Mouse (Mus musculus): ENCODE data around the gene Chmp6.

Gene Chmp6

DNA sequence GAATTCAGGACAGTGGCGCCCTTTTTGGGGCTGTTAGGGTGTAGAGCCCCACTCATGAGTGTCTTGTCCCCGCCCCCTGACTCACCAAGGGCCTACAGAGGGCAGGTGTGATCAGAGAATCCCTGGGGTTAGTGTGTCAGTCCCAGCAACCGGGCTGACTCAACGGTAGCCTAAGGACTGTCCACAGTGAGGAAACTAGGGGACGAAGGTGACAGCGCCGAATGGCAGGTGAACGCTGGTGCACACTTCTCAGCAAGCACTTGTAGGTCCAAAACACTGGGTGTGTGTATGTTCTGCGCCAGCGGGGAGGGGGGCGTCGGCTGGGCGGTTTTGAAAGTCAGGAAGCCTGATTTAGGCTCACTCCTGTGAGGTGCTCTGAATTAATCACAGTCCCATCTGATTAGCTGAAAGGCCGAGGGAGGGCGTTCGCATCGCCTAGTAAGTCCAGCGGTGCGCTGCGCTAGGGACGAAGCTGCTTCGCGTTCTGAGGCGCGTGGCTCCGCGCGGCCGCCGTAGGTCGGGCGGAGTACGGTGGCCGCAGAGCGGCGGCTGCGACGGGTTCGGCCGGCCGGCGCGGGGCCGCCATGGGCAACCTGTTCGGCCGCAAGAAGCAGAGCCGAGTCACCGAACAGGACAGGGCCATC, at the start of gene Chmp6:
Gene Chmp6 (plus strand): TSS at position 151 of the 644 bp plus-strand sequence.
- peak; percentile 73 for DNase-seq (ENCODE audit: low spot score)

DNA sequence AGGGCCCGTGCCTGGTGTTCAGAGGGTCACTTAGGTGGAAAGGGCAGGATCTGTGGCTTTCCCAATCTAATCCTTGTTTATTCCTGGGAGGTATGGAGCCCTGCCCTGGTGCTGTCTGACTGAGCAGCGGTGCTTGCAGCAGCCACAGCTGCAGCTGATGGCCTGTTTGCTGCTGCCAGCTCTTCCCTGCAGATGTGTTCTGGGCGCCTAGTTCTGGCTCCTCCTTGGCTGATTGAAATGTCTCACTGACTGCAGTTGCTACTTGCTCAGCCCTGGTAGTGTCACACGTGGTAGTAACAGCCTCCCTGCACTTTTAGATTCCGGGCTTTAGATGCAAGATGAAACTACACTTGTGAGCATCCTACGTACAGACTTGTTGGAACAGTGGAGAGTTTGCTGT, 46.4 kb upstream of the Chmp6 start:
- no peak for DNase-seq (ENCODE audit: low spot score)

DNA sequence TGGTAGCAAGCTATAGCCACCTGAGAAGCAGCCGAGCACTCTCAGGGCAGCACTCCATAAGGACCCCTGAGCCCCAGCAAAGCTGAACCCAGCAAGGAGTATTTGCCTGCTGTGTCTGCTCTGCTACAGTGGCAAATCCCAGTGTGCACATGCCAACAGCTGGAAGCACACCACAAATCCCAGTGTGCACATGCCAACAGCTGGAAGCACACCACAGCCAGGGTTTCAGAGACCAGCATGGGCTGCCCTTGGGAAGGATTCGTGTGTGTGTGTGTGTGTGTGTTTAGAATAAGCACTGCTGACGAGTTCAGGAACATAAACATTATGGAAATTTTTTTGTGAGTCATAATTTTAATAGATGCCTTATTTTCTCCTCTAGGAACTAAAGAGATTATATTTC, 45.1 kb upstream of the Chmp6 start:
- DNase-seq (ENCODE audit: low spot score): no peak

DNA sequence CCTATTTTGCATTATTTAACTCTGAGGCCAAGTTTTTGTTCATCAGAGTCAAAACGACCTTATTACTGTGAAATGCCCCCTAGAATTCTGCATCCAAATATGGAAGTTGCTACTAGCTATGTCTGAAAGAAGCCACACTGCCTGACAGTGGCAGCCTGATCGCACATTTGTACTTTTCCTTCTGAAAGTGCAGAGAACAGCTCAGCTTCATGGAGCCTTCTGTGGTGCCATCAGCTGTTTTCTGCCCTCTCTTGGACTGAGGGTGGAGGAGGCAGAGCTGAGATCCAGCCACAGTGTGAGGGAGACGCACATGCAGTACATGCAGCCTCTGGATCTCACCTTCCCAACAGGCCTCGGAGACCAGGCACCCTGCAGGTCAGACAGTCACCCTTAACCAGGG, 44.7 kb upstream of the Chmp6 start:
- DNase-seq (ENCODE audit: low spot score): no peak

DNA sequence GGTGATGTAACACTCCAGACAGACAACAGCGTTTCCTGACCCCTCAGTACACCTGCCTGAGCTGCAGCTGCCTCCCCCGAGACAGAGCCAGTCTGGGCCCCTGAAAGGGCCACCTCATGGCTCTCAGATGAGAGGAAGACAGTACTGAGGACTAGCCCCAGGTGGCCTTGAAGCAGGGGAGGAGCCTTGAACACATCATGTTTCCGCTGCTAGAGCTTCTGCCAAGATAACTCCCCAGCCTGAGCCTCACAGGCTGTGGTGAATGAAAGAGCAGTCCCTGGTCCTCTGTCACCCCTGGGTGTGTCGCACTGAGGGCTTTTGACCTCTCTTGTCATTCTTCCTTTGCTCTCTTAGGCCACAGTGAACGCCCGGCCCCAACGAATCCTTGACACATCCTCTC, 42.1 kb upstream of the Chmp6 start:
- DNase-seq (ENCODE audit: low spot score): no peak

DNA sequence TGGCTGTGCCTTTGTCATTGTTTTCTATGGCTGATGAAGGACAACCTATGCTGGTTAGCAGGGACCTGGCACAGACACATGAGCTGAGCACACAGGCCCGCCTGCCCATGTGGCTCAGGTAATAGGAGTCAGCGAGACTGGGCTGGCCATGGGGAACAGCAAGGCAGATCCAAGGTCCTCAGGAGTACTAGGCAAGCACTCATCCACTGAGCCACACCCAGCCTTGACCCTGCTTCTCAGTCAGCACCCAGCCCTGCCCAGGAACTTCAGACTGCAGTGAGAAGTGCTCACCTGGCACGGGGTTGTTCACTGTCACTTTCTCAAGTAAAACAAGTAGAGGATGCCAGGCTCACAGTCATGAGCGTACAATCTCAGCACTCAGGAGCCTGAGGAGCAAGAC, 39.6 kb upstream of the Chmp6 start:
- DNase-seq (ENCODE audit: low spot score): no peak

DNA sequence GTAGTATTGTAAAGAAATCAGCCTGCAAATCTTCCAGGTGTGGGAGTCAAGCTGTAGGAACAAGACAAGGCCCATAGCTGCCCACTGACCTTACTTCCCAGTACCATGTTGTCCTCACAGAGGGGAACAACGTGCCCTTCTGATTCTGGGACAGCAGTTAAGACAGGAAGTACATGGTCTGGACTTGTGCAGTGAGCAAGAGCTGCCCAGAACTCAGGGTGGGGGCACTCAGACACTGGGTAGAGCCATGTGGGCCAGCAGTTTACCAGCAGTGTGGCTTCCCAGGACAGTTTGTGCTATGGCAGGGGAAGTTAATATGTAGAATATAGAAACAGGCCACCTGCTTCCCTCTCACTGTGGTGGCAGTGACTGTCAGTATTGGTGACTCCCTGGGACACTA, 38.4 kb upstream of the Chmp6 start:
- DNase-seq (ENCODE audit: low spot score): no peak

DNA sequence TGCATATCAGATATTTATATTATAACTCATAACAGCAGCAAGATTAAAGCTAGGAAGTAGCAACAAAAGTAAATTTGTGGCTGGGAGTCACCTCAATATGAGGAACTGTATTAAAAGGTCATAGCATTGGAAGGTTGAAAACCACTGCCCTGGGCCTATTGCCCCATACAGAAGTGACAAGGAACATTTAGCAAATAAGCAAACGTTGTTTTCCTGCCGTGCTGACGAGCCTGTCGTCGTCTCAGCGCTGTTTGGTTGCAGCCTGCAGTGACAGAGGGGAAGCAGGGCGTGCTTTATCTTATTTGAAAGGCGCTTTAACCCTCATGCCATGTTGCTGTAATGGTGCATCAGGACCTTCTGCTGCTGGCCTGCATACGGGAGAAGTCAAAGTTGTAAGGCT, 37.6 kb upstream of the Chmp6 start:
- no peak for DNase-seq (ENCODE audit: low spot score)

DNA sequence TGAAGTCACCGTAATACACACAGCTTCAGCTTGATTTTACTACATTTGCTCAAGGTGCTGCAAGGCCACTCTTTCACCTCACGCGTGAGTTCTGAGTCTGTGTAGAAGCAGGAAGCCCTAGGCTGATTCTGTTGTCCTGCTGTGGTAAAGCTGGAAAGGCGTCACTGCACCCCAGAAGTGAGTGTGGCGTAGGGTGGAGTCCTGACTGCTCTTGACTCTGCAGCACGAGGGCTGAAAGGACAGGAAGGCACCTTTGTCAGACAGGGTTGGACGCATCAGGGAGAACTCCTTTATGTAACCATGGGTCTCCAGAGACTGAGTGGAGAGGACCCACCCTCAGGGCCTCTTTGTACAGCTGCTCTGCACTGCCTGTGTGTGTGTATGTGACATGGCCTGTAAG, 36.1 kb upstream of the Chmp6 start:
- DNase-seq (ENCODE audit: low spot score): no peak

DNA sequence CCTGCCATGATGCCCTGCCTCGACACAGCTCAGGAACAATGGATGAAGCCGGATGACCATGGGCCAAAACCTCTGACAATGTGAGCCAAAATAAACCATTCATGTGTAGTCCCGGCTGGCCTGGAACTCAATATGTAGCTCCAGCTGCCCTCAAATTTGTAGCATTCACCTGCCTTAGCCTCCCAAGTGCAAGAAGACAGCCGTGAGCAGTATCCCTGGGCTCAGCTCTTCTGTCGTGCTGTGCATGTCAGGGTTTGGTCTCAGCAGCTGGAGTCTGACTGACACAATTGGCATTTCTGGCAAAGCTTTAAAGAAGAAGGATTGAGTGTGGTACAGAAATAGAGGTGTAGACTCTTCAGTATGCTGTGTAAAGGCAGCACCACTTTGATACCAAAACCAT, 33.7 kb upstream of the Chmp6 start:
- DNase-seq (ENCODE audit: low spot score): no peak

DNA sequence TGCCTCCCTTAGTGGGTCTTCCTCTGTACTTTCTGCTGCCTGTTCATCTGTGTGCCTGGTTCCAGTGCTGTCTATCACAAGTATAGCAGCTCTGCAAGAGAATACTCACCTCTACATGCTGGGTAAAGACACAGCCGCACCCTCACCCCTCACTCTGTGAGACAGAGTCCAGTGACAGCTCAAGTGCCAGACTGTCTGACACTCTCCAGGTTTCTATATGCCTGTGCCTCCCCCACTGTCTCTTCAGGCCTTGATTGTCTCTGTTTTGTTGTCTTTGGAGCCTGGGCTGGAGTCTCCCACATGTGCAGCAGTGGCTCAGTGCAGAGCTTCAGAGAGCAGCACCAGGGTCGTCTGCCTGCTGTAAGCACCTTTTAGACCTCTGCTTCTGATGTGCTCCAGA, 29.6 kb upstream of the Chmp6 start:
- DNase-seq (ENCODE audit: low spot score): no peak

DNA sequence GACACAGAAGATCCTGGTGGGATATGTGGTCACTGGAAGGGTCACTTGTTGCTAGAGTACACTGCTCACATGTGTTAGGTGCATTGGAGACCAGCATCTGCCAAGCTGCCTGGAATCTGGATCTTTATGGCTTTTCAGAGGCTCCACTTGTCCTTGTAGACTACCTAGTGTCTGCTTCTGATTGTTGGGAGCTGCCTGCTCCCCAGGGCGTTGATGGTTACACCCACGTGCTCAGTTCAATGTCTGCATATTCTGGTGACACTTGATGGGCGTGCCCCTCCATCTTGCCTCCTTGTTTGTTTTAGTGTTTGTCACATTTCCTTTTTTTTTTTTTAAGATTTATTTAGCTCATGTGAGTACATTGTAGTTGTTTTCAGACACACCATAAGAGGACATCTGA, 23.3 kb upstream of the Chmp6 start:
- no peak for DNase-seq (ENCODE audit: low spot score)

DNA sequence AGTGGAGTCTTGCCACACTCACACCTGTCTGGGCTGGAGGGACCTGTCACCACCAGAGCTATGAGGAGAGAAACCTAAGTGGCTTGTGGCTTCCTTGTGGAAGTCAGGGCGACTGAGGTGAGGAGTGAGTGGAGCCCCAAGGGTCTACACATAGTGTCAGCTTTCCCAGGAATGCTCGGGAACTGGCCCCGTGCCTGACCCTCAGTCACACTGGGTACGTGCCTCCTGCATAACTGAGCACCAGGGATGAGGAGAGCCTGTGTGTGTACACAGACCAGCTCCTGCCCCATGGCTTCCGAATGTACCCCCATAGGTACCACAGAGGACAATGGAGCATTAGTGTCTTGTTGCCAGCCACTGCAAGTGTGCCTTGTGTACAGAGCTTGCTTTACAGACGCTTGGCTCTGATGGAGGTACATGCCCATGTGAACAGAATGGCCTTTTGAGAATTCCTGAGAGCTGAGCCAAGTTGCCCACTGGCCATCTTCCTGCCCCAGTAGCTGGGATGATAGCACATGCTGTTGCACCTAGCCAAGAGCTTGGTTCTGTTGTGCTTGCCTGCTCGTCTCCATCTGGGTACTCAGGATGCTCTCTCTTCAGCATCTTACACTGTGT, 21.5 kb upstream of the Chmp6 start:
- no peak for DNase-seq (ENCODE audit: low spot score)

DNA sequence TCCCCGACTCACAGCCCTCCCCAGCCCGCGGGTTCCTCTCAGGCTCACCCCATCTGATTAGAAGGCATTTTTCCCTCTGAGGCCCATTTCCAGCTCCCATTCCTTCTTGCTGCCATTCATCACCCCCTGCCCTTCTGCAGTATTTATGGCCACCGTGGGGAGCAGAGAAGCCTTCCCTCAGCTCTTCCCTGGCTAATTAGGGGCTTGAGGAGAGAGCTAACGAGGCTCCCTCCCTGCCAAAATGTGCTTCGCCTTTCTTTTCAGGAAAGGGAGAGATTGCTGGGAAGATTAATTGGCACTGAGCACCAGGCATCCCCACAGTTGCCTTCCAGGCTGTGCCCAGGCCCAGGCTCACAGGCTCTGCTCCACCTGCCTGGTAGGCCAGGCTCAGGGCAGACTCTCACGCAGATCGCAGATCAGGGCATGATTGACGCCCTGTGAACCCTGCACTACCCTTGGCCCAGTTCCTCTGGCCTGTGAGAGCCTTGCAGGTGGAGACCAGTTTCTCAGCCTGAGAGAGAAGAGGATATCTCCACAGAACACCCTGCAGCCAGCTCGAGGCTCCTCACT, 19.5 kb upstream of the Chmp6 start:
- DNase-seq (ENCODE audit: low spot score): no peak

DNA sequence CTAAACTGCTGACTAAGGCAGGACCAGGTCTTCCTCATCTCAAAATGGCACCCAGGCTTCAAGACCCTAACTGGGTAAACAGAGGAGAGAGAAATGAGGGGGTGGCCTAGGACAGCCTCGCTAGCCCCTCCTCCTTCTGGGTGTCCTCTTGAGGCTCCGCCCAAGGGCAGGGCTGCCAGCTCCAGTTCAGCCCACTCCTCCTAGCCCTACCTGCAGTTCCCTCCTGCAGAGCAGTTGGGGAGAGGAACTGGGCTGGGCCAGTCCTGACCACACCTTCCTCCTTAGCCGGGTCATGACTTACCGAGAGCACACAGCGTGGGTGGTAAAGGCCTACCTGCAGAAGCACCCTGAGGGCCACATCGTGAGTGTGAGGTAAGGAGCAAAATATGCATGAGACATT, 18.6 kb upstream of the Chmp6 start:
- no peak for DNase-seq (ENCODE audit: low spot score)

DNA sequence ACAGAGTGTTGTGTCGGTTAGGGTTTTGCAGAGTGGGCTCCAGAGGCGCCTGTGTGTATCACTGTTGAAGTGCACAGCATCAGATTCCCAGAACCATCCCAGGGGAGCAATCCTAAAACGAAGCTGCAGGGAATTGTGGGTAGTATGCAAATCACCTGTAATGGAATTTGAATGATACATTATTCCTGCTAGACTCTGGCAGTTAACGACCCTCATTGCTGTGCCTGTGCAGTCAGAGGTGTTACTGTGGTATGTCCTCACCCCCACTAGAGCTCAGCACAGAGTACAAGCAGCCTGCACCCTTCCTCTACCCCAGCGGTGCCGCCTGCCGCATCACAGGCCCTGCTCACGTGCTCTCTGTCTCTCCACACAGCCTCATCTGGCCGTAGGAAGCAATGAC, 16.2 kb upstream of the Chmp6 start:
- no peak for DNase-seq (ENCODE audit: low spot score)

DNA sequence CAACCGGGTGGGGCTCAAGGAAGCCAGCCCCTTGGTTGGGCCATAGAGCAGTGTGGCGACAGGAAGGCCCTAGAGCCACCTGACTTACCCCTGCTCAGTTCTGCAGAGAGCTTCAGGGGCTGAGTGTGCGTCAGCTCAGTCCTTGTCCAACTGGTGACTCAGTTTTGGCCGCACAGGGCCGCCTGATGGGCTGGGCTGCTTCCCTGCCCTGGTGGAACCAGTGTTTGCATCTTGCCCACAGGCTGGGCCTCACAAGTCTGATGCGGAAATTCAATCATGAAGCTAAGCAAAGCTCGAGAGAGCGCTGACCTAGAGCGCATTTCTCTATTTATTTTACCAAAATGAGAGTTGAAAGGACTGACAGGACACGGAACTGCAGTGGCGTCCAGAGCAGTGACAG, 14.3 kb upstream of the Chmp6 start:
- no peak for DNase-seq (ENCODE audit: low spot score)

DNA sequence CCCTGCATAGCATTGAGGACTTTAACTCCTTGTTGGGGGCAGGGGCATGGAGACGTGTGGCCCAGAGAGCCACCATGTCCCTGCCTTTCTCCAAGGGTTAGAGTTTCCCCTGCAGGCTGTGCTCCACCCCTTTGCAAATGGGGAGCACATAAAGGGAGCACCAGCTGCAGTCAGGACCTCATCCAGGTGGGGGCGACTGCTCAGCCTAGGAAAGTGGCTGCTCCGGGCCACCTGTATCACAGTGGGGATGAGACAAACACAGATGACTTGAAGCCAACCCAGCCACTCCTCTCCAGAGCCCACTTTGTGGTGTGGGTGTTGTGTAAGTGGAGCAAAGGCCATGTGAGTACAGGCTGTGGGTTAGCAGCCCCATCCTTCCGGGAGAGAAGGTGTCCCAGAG, 12.1 kb upstream of the Chmp6 start:
- no peak for DNase-seq (ENCODE audit: low spot score)

DNA sequence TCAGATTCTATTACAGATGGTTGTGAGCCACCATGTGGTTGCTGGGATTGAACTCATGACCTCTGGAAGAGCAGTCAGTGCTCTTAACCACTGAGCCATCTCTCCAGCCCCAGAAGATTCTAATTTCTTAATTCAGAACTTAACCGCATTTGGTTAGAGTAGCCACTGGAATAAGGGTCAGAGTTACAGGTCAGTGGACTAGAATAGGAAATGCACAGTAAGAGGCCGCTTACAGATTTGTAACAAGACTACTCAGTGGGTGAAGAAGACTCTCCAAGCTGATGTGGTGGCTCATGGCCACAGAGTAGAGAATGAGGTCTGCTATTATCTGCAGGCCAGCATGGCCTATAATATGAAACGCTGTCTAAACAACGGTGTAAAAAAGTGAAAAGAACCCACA, 10.3 kb upstream of the Chmp6 start:
- no peak for DNase-seq (ENCODE audit: low spot score)

DNA sequence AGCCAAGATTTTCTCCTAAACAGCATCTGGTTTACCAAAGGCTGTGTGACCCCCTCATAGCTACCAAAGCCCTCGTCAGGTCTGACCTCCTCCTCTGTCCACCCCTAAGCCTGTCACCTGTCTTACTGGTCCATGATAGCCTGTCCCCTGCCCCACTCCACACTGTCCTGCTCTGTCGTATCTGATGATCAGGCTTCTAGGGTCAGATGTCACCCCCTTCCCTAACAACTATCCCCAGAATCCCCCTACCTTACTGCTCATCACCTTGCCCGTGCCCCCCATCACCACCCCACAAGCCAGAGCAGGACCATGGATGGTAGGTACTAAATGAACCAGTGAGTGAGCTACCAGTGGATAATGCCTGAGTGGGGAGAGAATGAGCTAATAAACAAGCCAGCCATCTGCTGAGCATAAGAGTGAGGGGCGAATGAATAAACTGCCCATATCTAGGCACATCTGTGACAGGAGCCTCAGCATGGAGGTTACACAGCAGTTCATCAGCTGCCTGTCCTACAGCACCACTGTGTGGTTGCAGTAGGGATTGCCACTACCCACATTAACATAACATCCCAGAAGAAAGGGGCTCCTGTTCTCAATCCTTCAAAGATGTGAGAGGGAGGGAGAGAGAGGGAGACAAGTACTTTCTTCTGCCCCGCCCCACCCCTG, 8.5 kb upstream of the Chmp6 start:
- peak; percentile 69 for DNase-seq (ENCODE audit: low spot score)

DNA sequence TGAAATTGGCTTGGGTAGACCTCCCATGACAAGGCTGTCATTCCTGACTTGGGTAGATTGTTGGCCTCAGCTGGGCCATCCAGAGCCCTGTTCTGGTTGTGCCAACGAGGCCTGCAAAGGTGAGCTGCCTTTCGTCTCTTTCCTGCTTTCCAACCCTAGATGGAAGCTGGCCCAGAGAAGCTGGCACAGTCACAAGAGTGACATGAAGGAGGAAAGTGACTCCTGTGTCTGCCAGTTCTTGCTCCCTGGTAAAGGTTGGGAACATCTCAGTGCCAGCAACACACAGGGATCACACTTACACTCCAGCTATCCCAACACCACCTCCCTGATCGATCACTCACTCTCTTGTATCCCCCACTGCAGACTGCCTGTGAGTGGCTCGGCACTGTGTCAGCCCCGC, 7.4 kb upstream of the Chmp6 start:
- DNase-seq (ENCODE audit: low spot score): no peak

DNA sequence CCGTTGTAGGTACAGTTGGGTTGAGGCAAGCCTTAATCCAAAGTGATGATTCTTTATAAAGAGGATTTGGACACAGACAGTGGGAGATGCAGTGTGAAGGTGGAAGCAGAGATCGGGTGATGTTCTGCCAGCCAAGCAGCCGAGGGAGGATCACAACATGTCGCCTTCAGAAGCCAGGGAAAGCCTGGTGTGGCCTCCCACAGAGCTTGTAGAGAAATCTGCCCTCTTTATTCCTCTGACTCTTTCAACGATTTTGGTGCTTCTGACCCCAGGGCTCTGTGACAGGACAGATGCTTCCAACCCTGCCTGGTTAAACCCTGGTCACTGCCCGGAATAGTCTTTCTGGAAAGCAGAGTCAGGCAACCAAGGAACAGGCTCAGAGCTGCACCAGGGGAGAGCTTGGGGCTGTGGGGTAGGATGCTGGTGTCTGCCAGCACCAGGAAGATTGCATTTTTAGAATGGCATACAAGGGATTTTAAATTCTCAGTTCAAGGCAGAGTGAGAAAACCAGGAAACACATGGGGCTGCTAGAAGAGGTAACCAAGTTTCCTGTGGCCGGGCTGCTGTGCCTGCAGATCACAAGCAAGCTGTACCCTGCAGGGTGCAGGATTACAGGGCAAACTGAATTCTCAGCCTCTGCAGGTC, 6.1 kb upstream of the Chmp6 start:
- no peak for DNase-seq (ENCODE audit: low spot score)

DNA sequence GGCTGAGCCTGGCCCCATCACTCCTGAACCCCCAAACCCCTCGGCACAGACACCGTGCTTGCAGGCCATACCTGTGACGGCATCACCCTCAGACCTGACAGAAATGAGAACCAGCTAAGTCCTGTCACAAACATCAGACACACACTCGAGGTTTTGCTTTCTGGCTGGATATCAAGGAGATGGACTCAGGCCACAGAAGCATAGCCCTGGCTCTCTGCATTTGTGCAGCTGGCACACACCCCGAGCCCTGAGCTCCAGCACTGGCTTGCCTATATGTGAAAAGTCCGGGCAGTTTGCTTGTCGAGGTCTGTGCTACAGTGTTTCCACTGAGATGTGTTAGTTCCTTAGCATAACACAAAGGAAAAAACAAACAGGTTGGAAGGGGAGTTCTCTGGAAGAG, 5.5 kb upstream of the Chmp6 start:
- no peak for DNase-seq (ENCODE audit: low spot score)
